Mouse (Mus musculus) testis, adult 2 months (tissue): ENCODE data around the gene Gm20388. TPM values are rescaled to one million over a fixed set of nuclear protein-coding genes. Genes with fewer than 3 reads are reported as not detected.

Source experiments
- H3K27ac ChIP-seq: fragments of 200-500 bp; 2 replicates; pipeline ENCODE4 v1.5.1; 2012; ENCODE audit warnings: low read depth, low read length; ENCODE audit not compliant: control insufficient read depth, insufficient read depth
- H3K27me3 ChIP-seq: fragments of 200-500 bp; 2 replicates; pipeline ENCODE4 v1.6.1; 2012; ENCODE audit warnings: mild to moderate bottlenecking, low read length, moderate library complexity; ENCODE audit not compliant: control insufficient read depth, insufficient read depth
- H3K36me3 ChIP-seq: fragments of 200-500 bp; 2 replicates; pipeline ENCODE4 v1.6.1; 2012; ENCODE audit warnings: mild to moderate bottlenecking, low read length; ENCODE audit not compliant: control insufficient read depth, insufficient read depth
- H3K4me1 ChIP-seq: fragments of 200-500 bp; 2 replicates; pipeline ENCODE4 v1.6.1; 2012; ENCODE audit warnings: low read length; ENCODE audit not compliant: control insufficient read depth, insufficient read depth
- H3K4me3 ChIP-seq: fragments of 200-500 bp; 2 replicates; pipeline ENCODE4 v1.5.1; 2012; ENCODE audit warnings: low read depth, mild to moderate bottlenecking, low read length, moderate library complexity, mixed read lengths; ENCODE audit not compliant: control insufficient read depth
- CTCF ChIP-seq: fragments of 200-500 bp; IDR thresholded peaks from 2 replicates; pipeline ENCODE4 v1.5.1; 2012; ENCODE audit warnings: low read depth, mild to moderate bottlenecking, inconsistent platforms, low read length, moderate library complexity; ENCODE audit not compliant: control insufficient read depth, insufficient read depth, insufficient replicate concordance
- POLR2A ChIP-seq: fragments of 200-500 bp; IDR thresholded peaks from 2 replicates; pipeline ENCODE4 v1.6.1; 2012; ENCODE audit warnings: low read depth, mild to moderate bottlenecking, inconsistent platforms, low read length, moderate library complexity; ENCODE audit not compliant: control insufficient read depth
- polyA plus RNA-seq: library from polyadenylated mRNA; depleted of rRNA; stranded (reverse); fragments of >200 nt; gene quantifications from 2 replicates; pipeline ENCODE4 v1.2.3, GENCODE M21; 2012

Gene Gm20388
- polyA plus RNA-seq, 1 experiment: 5.6 TPM

DNA sequence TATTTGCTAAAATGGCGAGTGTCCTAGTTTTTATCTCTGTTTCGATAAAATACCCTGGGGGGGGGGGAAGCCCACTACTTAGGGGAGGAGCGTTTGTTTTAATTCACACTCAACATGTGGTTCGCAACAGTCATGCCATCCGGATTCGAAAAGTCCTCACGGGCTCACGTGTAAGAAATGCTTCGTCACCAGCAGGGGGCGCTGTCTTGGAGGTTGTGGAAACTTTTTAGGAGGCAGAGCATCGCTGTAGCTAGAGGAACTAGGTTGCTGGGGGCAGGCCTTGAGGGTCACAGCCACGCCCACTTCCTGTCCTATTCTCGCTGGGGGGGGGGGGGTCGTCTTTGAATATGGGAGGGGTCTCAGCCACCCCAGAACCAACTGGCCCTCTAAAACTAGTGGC is 1514.0 kb downstream of the Gm20388 start:
- no peak overlapping the region; the same call in none of the 2 replicates for H3K4me3 ChIP-seq
- H3K36me3 ChIP-seq: no peaks in the 10 kb centered on the region
- TF ChIP-seq POLR2A (no peak), CTCF (peak; percentile 85)
- H3K27me3 ChIP-seq: no peaks in the 10 kb centered on the region
- H3K4me1 ChIP-seq: peaks cover 9% of the 10 kb centered on the region
- no peak overlapping the region for H3K27ac ChIP-seq

GRCm38 (mm10) chr8:121431499-121431898 is 1520.9 kb downstream of the Gm20388 start:
- H3K27ac ChIP-seq: no peak overlapping the region
- TF ChIP-seq CTCF (no peak), POLR2A (no peak)

GRCm38 (mm10) chr8:121433466-121433865 is 1522.8 kb downstream of the Gm20388 start:
- no peak overlapping the region for H3K27ac ChIP-seq
- no peaks in the 10 kb centered on the region for H3K36me3 ChIP-seq
- TF ChIP-seq CTCF (no peak), POLR2A (no peak)
- H3K27me3 ChIP-seq: no peaks in the 10 kb centered on the region
- H3K4me3 ChIP-seq: no peak overlapping the region
- H3K4me1 ChIP-seq: no peaks in the 10 kb centered on the region; the same call in 1 of the 2 replicates

More at GRCm38 (mm10) chr8:121431499-121431898, 1520.9 kb downstream of the Gm20388 start:
- Histone ChIP-seq H3K4me1 (no peaks in the 10 kb centered on the region; the same call in 1 of the 2 replicates), H3K4me3 (no peak overlapping the region), H3K27me3 (no peaks in the 10 kb centered on the region), H3K36me3 (no peaks in the 10 kb centered on the region)

- H3K27ac ChIP-seq: no peak overlapping the region
- no peaks in the 10 kb centered on the region for H3K27me3 ChIP-seq
- no peak for TF ChIP-seq CTCF
- TF ChIP-seq POLR2A: no peak
- H3K4me3 ChIP-seq: peak overlapping the region; percentile 46
- H3K36me3 ChIP-seq: no peaks in the 10 kb centered on the region
- no peaks in the 10 kb centered on the region; the same call in 1 of the 2 replicates for H3K4me1 ChIP-seq
Measured at GRCm38 (mm10) chr8:121436656-121437055, 1526.0 kb downstream of the Gm20388 start.

- H3K27ac ChIP-seq: no peak overlapping the region
- H3K27me3 ChIP-seq: no peaks in the 10 kb centered on the region
- H3K36me3 ChIP-seq: no peaks in the 10 kb centered on the region
- no peaks in the 10 kb centered on the region; the same call in 1 of the 2 replicates for H3K4me1 ChIP-seq
- H3K4me3 ChIP-seq: no peak overlapping the region
- no peak for TF ChIP-seq CTCF
- TF ChIP-seq POLR2A: no peak
Measured at GRCm38 (mm10) chr8:121437506-121437905, 1526.9 kb downstream of the Gm20388 start.

- Histone ChIP-seq H3K27ac (no peak overlapping the region), H3K36me3 (no peaks in the 10 kb centered on the region), H3K27me3 (no peaks in the 10 kb centered on the region), H3K4me1 (no peaks in the 10 kb centered on the region; the same call in 1 of the 2 replicates), H3K4me3 (no peak overlapping the region)
- TF ChIP-seq CTCF: no peak
- TF ChIP-seq POLR2A: no peak
Measured at GRCm38 (mm10) chr8:121438111-121438510, 1527.5 kb downstream of the Gm20388 start.

- Histone ChIP-seq H3K27ac (no peak overlapping the region), H3K4me3 (no peak overlapping the region), H3K36me3 (no peaks in the 10 kb centered on the region), H3K4me1 (peaks cover 2% of the 10 kb centered on the region; the same call in 1 of the 2 replicates), H3K27me3 (no peaks in the 10 kb centered on the region)
- no peak for TF ChIP-seq POLR2A
- TF ChIP-seq CTCF: no peak
Measured at GRCm38 (mm10) chr8:121439351-121439750, 1528.7 kb downstream of the Gm20388 start.
